Mouse (Mus musculus) central nervous system, embryonic 11.5 days (tissue): ENCODE measurements around the gene Igsf6. TPM values are rescaled to one million over a fixed set of nuclear protein-coding genes. Genes with fewer than 3 reads are reported as not detected.

Experiments
- polyA plus RNA-seq: library from polyadenylated mRNA; depleted of rRNA; stranded (reverse); fragments of >200 nt; gene quantifications from 2 replicates; pipeline ENCODE4 v1.2.3, GENCODE M21; 2012; rRNA removed

Gene Igsf6
- polyA plus RNA-seq: 0.68 and 0.76 TPM in 2 replicates

DNA sequence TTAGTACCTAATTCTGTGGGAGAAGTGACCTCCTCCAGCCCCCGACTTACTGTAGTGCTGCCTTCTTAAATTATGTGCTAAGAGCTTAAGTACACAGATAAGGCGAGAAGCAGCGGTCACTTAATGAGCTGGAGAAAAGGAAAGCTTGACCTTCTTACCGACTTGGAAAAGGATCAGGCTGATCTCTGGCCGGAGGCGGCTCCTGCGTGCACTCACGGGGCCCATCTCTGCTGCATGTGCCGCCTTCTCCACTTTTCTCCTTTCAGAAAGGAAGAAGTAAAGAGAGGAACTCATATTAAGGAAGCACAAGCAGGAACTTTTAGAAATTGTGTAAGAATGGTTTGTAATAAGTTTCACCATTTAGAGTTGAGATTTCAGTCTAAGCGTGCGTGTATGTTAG is at the start of gene Igsf6:
Gene Igsf6 (minus strand): TSS at position 292 of the 400 bp plus-strand sequence.

DNA sequence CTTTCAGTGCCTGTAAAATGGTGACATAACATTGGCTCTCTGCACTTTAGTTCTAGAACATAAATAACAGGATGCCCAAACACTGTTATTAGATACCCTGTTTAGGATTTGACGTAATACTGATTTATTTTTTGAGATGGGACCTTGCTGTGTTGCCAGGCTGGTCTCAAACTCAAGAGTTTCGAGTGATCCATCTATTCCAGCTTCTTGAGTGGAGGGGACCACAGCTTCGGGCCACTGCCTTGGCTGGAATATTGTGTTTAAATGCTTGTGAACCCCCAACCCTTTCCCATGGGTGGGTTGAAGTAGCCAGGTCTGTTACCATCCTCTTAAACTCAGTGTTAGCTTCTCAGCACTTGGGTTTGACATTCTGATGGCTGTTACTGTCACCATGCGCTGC is 7.0 kb upstream of the Igsf6 start, which contains the start of gene Otoa:
Gene Otoa (plus strand): TSS at position 301 of the 400 bp plus-strand sequence.

DNA sequence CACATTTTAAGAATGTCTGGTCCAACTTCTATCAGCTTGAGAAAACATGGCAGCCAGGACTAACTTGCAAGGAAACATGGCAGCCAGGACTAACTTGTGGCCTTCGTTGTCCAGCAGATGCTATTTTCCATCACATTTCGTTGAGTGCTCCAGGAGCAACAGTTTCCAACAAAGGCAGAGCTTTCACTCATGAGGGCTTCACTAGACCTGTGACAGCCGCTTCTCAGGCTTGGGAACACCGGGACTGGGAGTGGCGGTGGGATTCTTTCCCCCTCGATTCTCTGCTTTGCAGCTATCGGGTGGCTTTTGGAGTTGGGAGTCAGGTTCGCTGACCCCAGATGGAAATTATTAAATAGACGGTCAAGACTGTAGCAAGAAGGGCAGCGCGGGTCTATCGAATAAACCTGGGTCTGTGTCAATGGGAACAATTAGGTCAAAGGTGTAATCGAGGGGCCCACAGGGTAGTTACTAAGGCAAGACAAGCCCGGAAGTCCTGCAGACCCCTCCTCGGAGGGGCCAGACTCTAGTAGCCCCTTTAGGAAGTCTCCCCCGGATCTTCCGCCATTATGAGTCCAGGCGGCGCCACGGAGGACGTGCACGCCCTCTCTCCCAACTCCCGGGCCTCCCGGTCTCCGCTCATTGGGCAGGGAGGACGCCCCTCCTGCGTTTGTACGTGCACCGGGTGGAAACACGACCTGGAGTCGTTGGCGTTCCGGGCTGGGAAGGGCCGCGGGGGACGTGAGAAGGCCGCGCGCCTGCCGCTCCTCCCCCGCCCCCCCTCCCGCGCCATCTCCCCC is 40.3 kb downstream of the Igsf6 start, which contains the start of gene Mettl9:
Gene Mettl9 (plus strand): TSS at position 590 of the 797 bp plus-strand sequence.

Other genes starting within 250 kb of the Igsf6 start
- 23.1 and 27.7 TPM in 2 replicates for gene Eef2k, start 231.7 kb downstream of the Igsf6 start, polyA plus RNA-seq
- gene Polr3e, start 156.8 kb downstream of the Igsf6 start, polyA plus RNA-seq: 30.6 and 31.4 TPM in 2 replicates
- 39.0 and 46.3 TPM in 2 replicates for gene Cdr2, start 92.3 kb downstream of the Igsf6 start, polyA plus RNA-seq
- gene Mfsd13b, start 92.1 kb downstream of the Igsf6 start, polyA plus RNA-seq: 0.37 and 0.58 TPM in 2 replicates
- 114 and 145 TPM in 2 replicates for gene Mettl9, start 40.1 kb downstream of the Igsf6 start, polyA plus RNA-seq
- gene Otoa, start 7.1 kb upstream of the Igsf6 start, polyA plus RNA-seq: 0.35 and 0.71 TPM in 2 replicates